Mouse (Mus musculus) gonadal fat pad, adult 2 months (tissue): ENCODE measurements around the gene Git2. TPM values are rescaled to one million over a fixed set of nuclear protein-coding genes. Genes with fewer than 3 reads are reported as not detected.

ENCODE experiments used
- DNase-seq: peaks from one replicate; pipeline ENCODE4 v3.0.0-alpha.2; 2012; ENCODE audit warnings: low read depth
- polyA plus RNA-seq: library from polyadenylated mRNA; depleted of rRNA; stranded (reverse); fragments of >200 nt; gene quantifications from 2 replicates; pipeline ENCODE4 v1.2.3, GENCODE M21; 2012; rRNA removed

Git2 gene
- 34.7 and 38.7 TPM in 2 replicates for polyA plus RNA-seq

- no peak for DNase-seq
These were observed at the start of gene Git2 for GRCm38 (mm10) chr5:114775056-114775979. Gene Git2 (minus strand): TSS chr5:114775517.

- no peak for DNase-seq
These were observed 48.9 kb upstream of the Git2 start for GRCm38 (mm10) chr5:114824197-114824596.

GRCm38 (mm10) chr5:114822796-114823688 lies 47.7 kb upstream of the Git2 start, which contains the start of gene 1500011B03Rik:
Gene 1500011B03Rik (minus strand): TSS chr5:114823468.
- DNase-seq: no peak

DNA sequence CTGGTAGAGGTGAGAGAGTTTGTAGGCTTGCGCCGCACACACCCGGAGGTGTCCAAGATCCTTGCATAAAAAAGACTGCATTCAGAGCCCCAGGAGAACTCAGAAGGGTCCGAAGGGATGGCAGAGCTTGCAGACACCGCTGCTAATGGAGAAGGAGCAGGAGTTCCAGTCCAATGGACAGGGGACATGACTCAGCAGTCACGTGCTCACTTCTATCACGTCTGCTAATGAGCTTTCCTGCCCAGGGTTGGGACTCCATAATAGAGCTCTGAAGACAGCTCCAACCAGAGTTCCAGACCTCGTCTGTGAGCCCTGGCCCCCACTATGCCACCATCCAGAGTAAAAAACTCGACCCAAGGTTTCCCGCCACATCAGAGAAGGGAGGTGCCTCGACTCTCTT lies 42.8 kb upstream of the Git2 start:
- DNase-seq: no peak

GRCm38 (mm10) chr5:114816599-114816998 lies 41.3 kb upstream of the Git2 start:
- DNase-seq: no peak

DNA sequence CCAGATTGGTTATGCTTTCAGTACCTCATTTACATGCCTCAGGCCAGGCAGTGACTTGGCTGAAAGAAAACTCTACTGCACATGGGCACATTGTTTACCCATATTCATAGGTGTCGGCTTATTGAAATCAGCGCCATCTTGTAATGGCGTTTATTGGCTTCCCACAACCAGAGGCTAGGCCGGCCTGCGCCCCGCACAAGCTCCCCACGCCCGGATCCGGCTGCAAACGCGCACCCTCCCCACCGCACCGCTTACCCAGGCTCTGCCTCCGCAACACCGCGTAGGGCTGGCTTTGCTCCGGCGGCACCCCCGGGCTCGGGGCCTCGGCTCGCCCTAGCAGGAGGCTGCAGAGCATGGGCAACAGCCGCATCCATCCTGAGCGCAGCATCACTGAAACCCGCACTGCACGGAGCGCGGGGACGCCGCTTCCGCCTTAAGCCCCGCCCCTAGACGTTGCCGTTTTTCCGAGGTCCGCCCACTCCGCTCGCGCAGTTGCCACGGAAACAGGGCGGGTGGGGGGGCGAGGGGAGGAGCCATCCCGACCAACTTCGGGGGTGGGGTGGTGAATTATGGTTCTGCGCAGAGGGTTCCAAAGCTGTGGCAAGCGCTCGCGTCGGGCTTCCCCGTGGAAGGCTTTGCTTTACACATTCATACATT lies 38.3 kb upstream of the Git2 start:
- no peak for DNase-seq

GRCm38 (mm10) chr5:114809826-114810225 lies 34.5 kb upstream of the Git2 start:
- no peak for DNase-seq

DNA sequence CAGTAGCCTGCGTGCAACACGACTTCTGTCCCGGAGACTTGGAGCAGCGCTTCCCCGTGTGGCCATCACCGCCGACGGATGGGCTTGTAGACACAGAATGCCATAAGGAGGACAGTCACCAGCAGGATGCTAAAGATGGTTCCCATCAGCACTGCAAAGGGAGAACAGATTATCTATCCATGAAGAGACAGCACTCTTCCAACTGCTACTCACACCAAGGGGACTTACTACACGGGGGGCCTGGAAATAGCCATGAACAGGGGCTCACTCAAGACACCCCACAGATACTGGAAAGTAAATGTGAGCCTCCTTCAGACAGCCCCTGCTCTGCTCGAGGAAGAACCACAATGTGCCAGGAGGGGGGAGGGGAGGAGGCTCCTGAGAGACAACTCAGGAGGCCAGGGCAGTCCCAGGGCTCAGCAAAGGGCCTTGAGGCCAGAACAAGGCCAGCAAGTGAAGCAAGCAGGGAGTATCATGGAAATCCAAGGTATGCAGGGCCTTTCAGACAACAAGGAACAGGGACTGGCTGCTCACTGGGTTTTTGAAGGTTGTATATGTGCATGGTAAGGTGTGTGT lies 34.0 kb upstream of the Git2 start:
- DNase-seq: no peak

GRCm38 (mm10) chr5:114808385-114808784 lies 33.1 kb upstream of the Git2 start:
- DNase-seq: no peak

- no peak for DNase-seq
These were observed 32.6 kb upstream of the Git2 start for GRCm38 (mm10) chr5:114807893-114808292.

GRCm38 (mm10) chr5:114807468-114807867 lies 32.2 kb upstream of the Git2 start:
- DNase-seq: no peak

- DNase-seq: no peak
These were observed 31.7 kb upstream of the Git2 start for GRCm38 (mm10) chr5:114807063-114807462.

DNA sequence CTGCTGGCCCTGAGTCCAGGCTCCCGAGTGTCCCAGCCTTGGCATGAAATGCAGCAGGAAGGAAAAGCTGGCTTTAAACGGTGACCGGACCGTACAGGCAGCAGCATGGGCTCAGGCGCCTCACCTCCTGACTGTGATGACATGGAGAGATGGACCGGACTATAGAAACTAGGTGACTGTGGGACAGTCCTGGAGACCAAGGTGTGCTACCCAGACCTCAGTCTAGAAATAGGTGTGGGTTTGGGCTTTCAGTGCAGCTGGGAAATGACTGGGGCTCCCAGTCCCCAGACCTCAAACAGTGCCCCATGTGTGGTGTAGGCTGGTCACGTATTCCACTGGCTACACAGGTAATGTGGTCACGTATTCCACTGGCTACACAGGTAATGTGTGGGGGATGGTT lies 31.3 kb upstream of the Git2 start:
- DNase-seq: no peak

DNA sequence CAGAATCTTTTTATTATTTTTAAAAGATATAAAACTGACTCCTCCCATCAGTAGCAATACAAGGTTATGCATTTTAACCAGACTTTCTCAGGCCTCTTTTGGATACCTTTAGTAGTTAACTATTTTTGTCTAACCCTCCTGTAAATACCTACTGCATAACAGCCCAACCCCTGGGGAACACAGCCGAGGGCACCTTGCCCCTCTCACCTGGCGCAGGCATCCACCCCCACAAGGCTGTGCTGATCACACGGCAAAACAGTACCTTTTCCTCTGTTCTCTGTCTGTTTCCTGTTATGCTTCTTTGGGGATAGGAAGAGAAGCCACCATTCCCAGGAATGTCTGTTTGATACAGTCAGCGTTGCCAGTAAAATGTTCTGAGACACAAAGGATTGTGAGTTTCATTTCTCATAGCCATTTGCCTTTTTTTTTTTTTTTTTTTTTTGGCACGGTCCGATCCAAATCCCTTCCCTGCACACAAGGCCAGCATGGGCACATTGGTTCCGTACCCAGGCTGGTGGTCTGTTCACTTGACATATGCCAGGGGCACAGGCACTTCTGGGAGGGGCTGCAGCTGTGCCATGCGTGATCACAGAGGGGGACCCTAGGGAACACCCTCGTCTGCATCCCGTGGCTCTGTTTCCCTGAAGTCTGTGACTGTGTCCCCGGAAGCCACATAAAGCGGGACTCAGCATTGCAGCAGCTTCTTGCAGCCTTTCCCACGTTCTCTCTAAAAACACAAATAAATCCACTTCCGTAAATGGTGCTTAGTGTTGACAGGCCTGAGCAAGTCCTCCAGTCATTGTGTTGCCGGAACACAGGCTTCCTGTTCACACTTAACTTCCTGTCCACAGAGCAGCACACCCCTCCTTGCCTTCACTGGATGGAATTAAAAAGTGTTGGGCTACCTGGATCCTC lies 30.4 kb upstream of the Git2 start:
- no peak for DNase-seq

GRCm38 (mm10) chr5:114804958-114805357 lies 29.6 kb upstream of the Git2 start:
- no peak for DNase-seq

DNA sequence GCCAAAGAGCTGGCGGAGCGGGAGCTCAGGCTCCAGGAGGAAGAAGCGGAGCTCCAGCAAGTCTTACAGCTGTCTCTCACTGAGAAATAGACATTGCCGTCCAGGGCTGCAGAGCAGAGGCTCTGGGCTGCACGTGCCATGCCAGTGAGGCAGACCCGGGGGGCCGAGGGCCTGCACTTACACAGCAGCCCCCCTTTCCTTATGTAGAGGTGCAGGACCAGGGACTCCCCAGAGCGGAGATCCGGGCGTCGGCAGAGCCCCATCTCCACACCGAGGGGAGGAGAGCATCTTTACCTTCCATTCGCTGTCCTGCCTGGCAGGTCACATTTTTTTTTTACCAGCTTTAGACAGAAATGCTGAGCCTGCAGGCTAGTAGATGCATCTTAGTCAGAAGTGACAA lies 29.0 kb upstream of the Git2 start:
- no peak for DNase-seq

- no peak for DNase-seq
These were observed 27.9 kb upstream of the Git2 start for GRCm38 (mm10) chr5:114803231-114803630.

DNA sequence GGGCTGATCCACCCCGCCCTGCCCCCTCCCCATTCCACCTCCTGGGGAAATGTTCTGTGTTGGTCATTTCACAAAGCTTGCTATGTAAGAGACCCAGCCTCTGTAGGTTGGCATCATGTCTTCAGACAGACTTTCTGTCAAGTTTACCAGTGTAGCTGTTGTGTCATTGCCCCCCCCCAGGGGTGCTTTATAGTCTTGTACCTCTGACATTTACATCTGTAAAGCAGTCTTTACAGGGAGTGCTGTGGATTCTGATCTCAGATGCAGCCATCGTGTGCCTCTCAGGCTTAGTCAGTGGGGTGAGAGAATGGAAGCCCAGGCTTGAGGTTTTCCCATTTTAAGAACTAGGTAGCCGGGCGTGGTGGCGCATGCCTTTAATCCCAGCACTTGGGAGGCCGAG lies 26.5 kb upstream of the Git2 start:
- no peak for DNase-seq

DNA sequence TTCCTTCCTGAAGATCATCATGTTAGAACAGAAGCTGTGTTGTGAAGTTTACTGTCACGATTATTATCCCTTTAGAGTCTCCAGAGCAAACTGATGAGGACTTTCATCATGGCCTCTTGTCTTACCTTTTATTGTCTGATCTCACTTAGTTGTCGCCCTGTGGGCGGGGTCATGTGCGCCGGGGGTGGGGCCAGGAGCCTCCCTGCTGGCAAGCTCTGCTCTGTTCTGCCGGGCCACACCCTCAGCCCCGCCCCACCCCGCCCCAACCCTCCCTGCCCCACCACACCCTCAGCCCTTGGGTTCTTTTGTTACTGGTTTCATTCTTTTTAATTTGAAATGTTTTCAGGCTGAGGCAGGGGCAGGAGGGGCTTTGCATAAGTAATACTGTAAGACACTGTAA lies 25.7 kb upstream of the Git2 start:
- DNase-seq: no peak

DNA sequence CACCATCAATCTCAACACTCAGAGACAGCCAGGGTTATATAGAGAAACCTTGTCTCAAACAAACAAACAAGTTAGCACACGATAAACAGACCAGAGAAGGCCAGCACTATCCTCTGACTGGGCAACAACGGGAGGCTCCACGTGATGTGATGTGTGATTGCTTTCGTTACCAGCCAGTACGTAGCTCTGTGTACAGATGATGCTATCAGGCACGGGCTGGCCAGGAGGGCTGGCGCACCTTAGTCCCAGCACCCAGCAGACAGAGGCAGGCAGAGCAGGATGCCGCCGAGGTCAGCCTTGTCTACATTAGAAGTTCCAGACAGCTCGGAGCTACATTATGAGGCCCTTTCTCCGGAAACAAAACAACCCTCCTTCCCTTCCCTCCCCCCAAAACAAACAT lies 24.5 kb upstream of the Git2 start:
- no peak for DNase-seq

DNA sequence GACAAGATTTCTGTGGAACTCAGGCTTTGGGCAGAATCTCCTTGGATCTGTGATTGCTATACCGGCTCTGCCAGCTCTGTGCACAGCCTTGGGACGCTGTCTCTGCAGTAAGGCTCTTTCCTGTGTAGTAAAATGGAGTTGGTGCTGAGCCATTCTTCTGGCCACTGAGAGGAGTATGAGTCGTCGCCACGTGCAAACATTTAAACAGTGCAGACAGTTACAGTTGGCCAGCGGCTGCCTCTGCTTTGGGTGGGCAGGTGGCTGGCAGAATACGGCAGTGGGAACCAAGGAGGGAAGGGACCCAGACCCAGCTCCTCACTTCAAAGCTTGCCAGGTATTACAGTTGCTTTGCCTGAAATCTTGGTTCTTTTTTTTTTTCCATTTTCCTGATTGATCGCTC lies 21.9 kb upstream of the Git2 start:
- no peak for DNase-seq
